Mouse (Mus musculus) brain, embryonic 14.5 days (tissue): ENCODE measurements around the gene Bcor.

ENCODE experiments used
- CTCF ChIP-seq: fragments of 200-500 bp; IDR thresholded peaks from 2 replicates; pipeline ENCODE4 v1.5.1; 2012; ENCODE audit warnings: inconsistent platforms, mild to moderate bottlenecking, moderate library complexity, borderline replicate concordance; ENCODE audit not compliant: insufficient read depth, insufficient read length; ENCODE audit errors: extremely low read depth
- POLR2A ChIP-seq: fragments of 200-500 bp; IDR thresholded peaks from 2 replicates; pipeline ENCODE4 v1.6.1; 2012; ENCODE audit warnings: mild to moderate bottlenecking, inconsistent platforms, borderline replicate concordance; ENCODE audit not compliant: poor library complexity, insufficient read depth, insufficient read length, severe bottlenecking; ENCODE audit errors: extremely low read depth

- no peak for TF ChIP-seq CTCF
- no peak for TF ChIP-seq POLR2A
Measured at GRCm38 (mm10) chrX:12057210-12057609, 102.9 kb downstream of the Bcor start.
